Mouse (Mus musculus) liver, postnatal 0 days (tissue): ENCODE results near the gene Angptl1. TPM values are rescaled to one million over a fixed set of nuclear protein-coding genes. Genes with fewer than 3 reads are reported as not detected.

Source experiments
- ATAC-seq: fragments of 200-750 bp; cut with Nextera tagmentation; 2 replicates; pipeline ENCODE4 v1.8.0; 2017; ENCODE audit warnings: mild to moderate bottlenecking, moderate library complexity
- DNase-seq: peaks from one replicate; pipeline ENCODE4 v3.0.0-alpha.2; 2016
- H3K27ac ChIP-seq: fragments of 300-500 bp; sonication (generic); 2 replicates; pipeline ENCODE4 v1.5.1; 2014; ENCODE audit warnings: antibody characterized with exemption, moderate library complexity, mild to moderate bottlenecking, low read depth
- H3K27me3 ChIP-seq: fragments of 300-500 bp; sonication (generic); 2 replicates; pipeline ENCODE4 v1.6.1; 2014; ENCODE audit warnings: low read length, control low read depth, mixed read lengths; ENCODE audit not compliant: insufficient read depth
- H3K36me3 ChIP-seq: fragments of 300-500 bp; sonication (generic); replicated peaks from 2 replicates; pipeline ENCODE4 v1.6.1; 2014; ENCODE audit warnings: mild to moderate bottlenecking, control low read depth, low read length, moderate library complexity, mixed read lengths; ENCODE audit not compliant: insufficient read depth
- H3K4me1 ChIP-seq: fragments of 300-500 bp; sonication (generic); 2 replicates; pipeline ENCODE4 v1.6.1; 2014; ENCODE audit warnings: antibody characterized with exemption, mild to moderate bottlenecking, control low read depth; ENCODE audit not compliant: insufficient read depth
- H3K4me2 ChIP-seq: fragments of 300-500 bp; sonication (generic); 2 replicates; pipeline ENCODE4 v1.6.1; 2014; ENCODE audit warnings: low read depth, mild to moderate bottlenecking, low read length, moderate library complexity, mixed read lengths
- H3K4me3 ChIP-seq: fragments of 300-500 bp; sonication (generic); 2 replicates; pipeline ENCODE4 v1.5.1; 2014; ENCODE audit warnings: low read depth, low read length
- H3K9ac ChIP-seq: fragments of 300-500 bp; sonication (generic); replicated peaks from 2 replicates; pipeline ENCODE4 v1.6.1; 2014; ENCODE audit warnings: mild to moderate bottlenecking, moderate library complexity
- H3K9me3 ChIP-seq: fragments of 300-500 bp; sonication (generic); 2 replicates; pipeline ENCODE4 v1.6.1; 2016; ENCODE audit warnings: mild to moderate bottlenecking, control low read depth, low read length, mixed read lengths
- CTCF ChIP-seq: sonication (generic); IDR thresholded peaks from 2 replicates; pipeline ENCODE4 v1.5.1; 2016; ENCODE audit warnings: antibody characterized with exemption, low read depth
- EP300 ChIP-seq: IDR thresholded peaks from 2 replicates; pipeline ENCODE4 v1.6.1; 2016; ENCODE audit warnings: antibody characterized with exemption, low read depth, mild to moderate bottlenecking
- WGBS: fragments of 180-500 bp; shearing (Covaris S2); extraction: QIAGEN DNeasy Blood & Tissue Kit; methylation state at CpG from one replicate; pipeline ENCODE4 v1.1.7; 2014; ENCODE audit not compliant: insufficient replicate concordance; 5-methylcytosine and 5-hydroxymethylcytosine counted together
- polyA plus RNA-seq: library from polyadenylated mRNA; unstranded; fragments of >200 nt; fragmentation: Nextera tagmentation; extraction: Ambion mirVana; gene quantifications from 2 replicates; pipeline ENCODE4 v1.2.1, GENCODE M21; 2015

Angptl1 gene
- 0.09 and 0.19 TPM in 2 replicates for polyA plus RNA-seq

- H3K27ac ChIP-seq = no peak within 1 kb of the TSS; the same call in 1 of the 2 replicates
- no peaks in the 10 kb centered on the region for H3K36me3 ChIP-seq
- no peak within 1 kb of the TSS for H3K9ac ChIP-seq
- H3K4me2 ChIP-seq = peak within 1 kb of the TSS; percentile 54
- H3K4me1 ChIP-seq = no peaks in the 10 kb centered on the region
- H3K27me3 ChIP-seq = no peaks in the 10 kb centered on the region
- 63% methylated on average over 4 of the region's 4 CpGs for WGBS
- DNase-seq (no peak), ATAC-seq (no peak)
- H3K9me3 ChIP-seq = no peaks in the 10 kb centered on the region
- H3K4me3 ChIP-seq = no peak within 1 kb of the TSS
- no peak for TF ChIP-seq CTCF
- TF ChIP-seq EP300 = no peak
Measured at GRCm38 (mm10) chr1:156838177-156838576, at the start of gene Angptl1. Gene Angptl1 (plus strand): TSS chr1:156838562.

GRCm38 (mm10) chr1:156789844-156790490 lies 48.4 kb upstream of the Angptl1 start:
- no peak for ATAC-seq
- TF ChIP-seq CTCF = no peak
- no peak for TF ChIP-seq EP300

GRCm38 (mm10) chr1:156796251-156796650 lies 42.1 kb upstream of the Angptl1 start:
- no peak overlapping the region for H3K9ac ChIP-seq
- no peaks in the 10 kb centered on the region for H3K27me3 ChIP-seq
- H3K4me3 ChIP-seq = no peak overlapping the region
- H3K36me3 ChIP-seq = no peaks in the 10 kb centered on the region
- no peak overlapping the region for H3K4me2 ChIP-seq
- ATAC-seq = no peak
- no peaks in the 10 kb centered on the region for H3K9me3 ChIP-seq
- no peaks in the 10 kb centered on the region for H3K4me1 ChIP-seq
- H3K27ac ChIP-seq = no peak overlapping the region
- no peak for DNase-seq
- TF ChIP-seq CTCF (no peak), EP300 (no peak)
- 81% methylated on average over 9 of the region's 9 CpGs for whole genome bisulfite sequencing

More at GRCm38 (mm10) chr1:156789844-156790490, 48.4 kb upstream of the Angptl1 start:
- Histone ChIP-seq H3K27ac (no peak overlapping the region), H3K4me3 (no peak overlapping the region), H3K27me3 (no peaks in the 10 kb centered on the region), H3K9ac (no peak overlapping the region), H3K9me3 (no peaks in the 10 kb centered on the region), H3K36me3 (no peaks in the 10 kb centered on the region), H3K4me1 (no peaks in the 10 kb centered on the region), H3K4me2 (no peak overlapping the region)
- 60% methylated on average over 5 of the region's 5 CpGs for WGBS
- no peak for DNase-seq

GRCm38 (mm10) chr1:156801276-156801675 lies 37.1 kb upstream of the Angptl1 start:
- Histone ChIP-seq H3K4me1 (no peaks in the 10 kb centered on the region), H3K27me3 (no peaks in the 10 kb centered on the region), H3K4me3 (no peak overlapping the region), H3K36me3 (no peaks in the 10 kb centered on the region), H3K9ac (no peak overlapping the region), H3K27ac (no peak overlapping the region), H3K9me3 (no peaks in the 10 kb centered on the region), H3K4me2 (no peak overlapping the region)
- TF ChIP-seq EP300 (no peak), CTCF (no peak)
- WGBS = 68% methylated on average over 6 of the region's 6 CpGs
- ATAC-seq (no peak), DNase-seq (no peak)

- no peak overlapping the region for H3K9ac ChIP-seq
- no peaks in the 10 kb centered on the region for H3K27me3 ChIP-seq
- H3K36me3 ChIP-seq = no peaks in the 10 kb centered on the region
- H3K9me3 ChIP-seq = no peaks in the 10 kb centered on the region
- ATAC-seq = no peak
- DNase-seq = no peak
- no peak overlapping the region for H3K27ac ChIP-seq
- no peak overlapping the region for H3K4me3 ChIP-seq
- no peak for TF ChIP-seq CTCF
- H3K4me2 ChIP-seq = no peak overlapping the region
- no peaks in the 10 kb centered on the region for H3K4me1 ChIP-seq
- WGBS = 61% methylated on average over 10 of the region's 10 CpGs
Measured at GRCm38 (mm10) chr1:156808332-156808731, 30.0 kb upstream of the Angptl1 start.

- no peaks in the 10 kb centered on the region for H3K4me1 ChIP-seq
- no peak for ATAC-seq
- H3K9ac ChIP-seq = no peak overlapping the region
- H3K4me2 ChIP-seq = no peak overlapping the region
- no peaks in the 10 kb centered on the region for H3K27me3 ChIP-seq
- DNase-seq = no peak
- peaks cover 12% of the 10 kb centered on the region; the same call in 1 of the 2 replicates for H3K36me3 ChIP-seq
- no peak overlapping the region for H3K27ac ChIP-seq
- TF ChIP-seq CTCF (no peak), EP300 (no peak)
- no peaks in the 10 kb centered on the region for H3K9me3 ChIP-seq
- WGBS = 82% methylated on average over 7 of the region's 7 CpGs
- no peak overlapping the region for H3K4me3 ChIP-seq
Measured at GRCm38 (mm10) chr1:156811928-156812327, 26.4 kb upstream of the Angptl1 start.

GRCm38 (mm10) chr1:156812716-156813115 lies 25.6 kb upstream of the Angptl1 start:
- no peak overlapping the region for H3K9ac ChIP-seq
- no peak overlapping the region for H3K4me3 ChIP-seq
- H3K27ac ChIP-seq = no peak overlapping the region
- WGBS = 80% methylated on average over 8 of the region's 8 CpGs
- H3K36me3 ChIP-seq = peaks cover 18% of the 10 kb centered on the region
- no peak overlapping the region for H3K4me2 ChIP-seq
- ATAC-seq = no peak
- no peak for DNase-seq
- no peaks in the 10 kb centered on the region for H3K27me3 ChIP-seq
- H3K9me3 ChIP-seq = no peaks in the 10 kb centered on the region
- no peaks in the 10 kb centered on the region for H3K4me1 ChIP-seq
- TF ChIP-seq EP300 = no peak
- no peak for TF ChIP-seq CTCF
